Mouse (Mus musculus) forebrain, embryonic 10.5 days (tissue): ENCODE measurements at regions not wholly inside any gene's neighbourhood (a gene's known extent, or its start where the extent isn't known, plus 50 kb on each side); places are given as distances from the start of the nearest gene placed in this dataset.
A peak's percentile ranks its signal among the peaks of the same experiment; 100 is the strongest.
"Not testable (repeated sequence)": the region's sequence is repeated elsewhere in the genome, so short reads cannot be mapped to it uniquely, and the experiment has no call there.

Source experiments
- DNase-seq: peaks from one replicate; pipeline ENCODE4 v3.0.0-alpha.2; 2017; ENCODE audit warnings: low spot score; ENCODE audit errors: extremely low spot score
- H3K27ac ChIP-seq: fragments of 300-500 bp; sonication (generic); 2 replicates; pipeline ENCODE4 v1.5.1; 2016; ENCODE audit warnings: mild to moderate bottlenecking
- H3K27me3 ChIP-seq: fragments of 300-500 bp; sonication (generic); 2 replicates; pipeline ENCODE4 v1.6.1; 2016; ENCODE audit warnings: mild to moderate bottlenecking; ENCODE audit not compliant: poor library complexity, severe bottlenecking
- H3K36me3 ChIP-seq: fragments of 300-500 bp; sonication (generic); replicated peaks from 2 replicates; pipeline ENCODE4 v1.6.1; 2016; ENCODE audit warnings: mild to moderate bottlenecking, moderate library complexity
- H3K4me1 ChIP-seq: fragments of 300-500 bp; sonication (generic); 2 replicates; pipeline ENCODE4 v1.6.1; 2016
- H3K4me3 ChIP-seq: fragments of 300-500 bp; sonication (generic); 2 replicates; pipeline ENCODE4 v1.5.1; 2016; ENCODE audit warnings: mild to moderate bottlenecking, moderate library complexity
- H3K9me3 ChIP-seq: fragments of 300-500 bp; sonication (generic); 2 replicates; pipeline ENCODE4 v1.6.1; 2016; ENCODE audit warnings: mild to moderate bottlenecking, moderate library complexity
- WGBS: fragments of 180-500 bp; shearing (Covaris S2); methylation state at CpG from one replicate; pipeline ENCODE4 v1.1.7; 2016; 5-methylcytosine and 5-hydroxymethylcytosine counted together

DNA sequence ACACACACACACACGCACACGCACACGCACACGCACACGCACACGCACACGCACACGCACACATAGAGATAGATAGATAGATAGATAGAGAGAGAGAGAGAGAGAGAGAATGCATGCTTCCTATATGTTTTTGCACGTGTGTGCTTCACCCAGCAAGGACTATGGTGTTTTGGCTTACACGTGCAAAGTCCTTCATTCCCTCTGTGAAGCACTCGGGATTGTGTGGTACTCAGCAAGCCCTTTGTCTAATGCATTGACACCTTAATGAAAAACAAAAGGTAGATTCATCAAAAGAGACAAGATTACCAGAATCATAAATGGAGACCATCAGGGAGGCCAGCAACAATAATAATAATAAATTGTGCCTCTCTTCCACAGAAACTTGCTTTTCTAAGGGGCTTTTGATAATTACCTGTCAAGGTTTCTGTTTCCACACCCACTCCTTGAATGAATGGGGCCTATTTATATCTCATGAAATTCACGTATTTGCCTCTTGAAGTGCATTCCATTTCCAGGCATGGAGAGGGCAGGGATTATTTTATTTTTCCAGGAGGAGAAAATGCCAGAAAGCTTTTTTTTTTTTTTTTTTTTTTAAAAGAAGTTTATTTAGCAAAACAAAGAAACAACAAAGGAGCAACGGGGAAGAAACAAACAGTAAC, 93.0 kb downstream of the Btg1 start:
- Histone ChIP-seq H3K9me3 (no peaks in the 10 kb centered on the region), H3K4me3 (no peak overlapping the region), H3K27ac (no peak overlapping the region), H3K27me3 (no peaks in the 10 kb centered on the region), H3K36me3 (no peaks in the 10 kb centered on the region), H3K4me1 (no peaks in the 10 kb centered on the region)
- DNase-seq = no peak
- 91% methylated on average over 13 of the region's 13 CpGs for WGBS

- H3K9me3 ChIP-seq = no peaks in the 10 kb centered on the region
- peaks cover 1% of the 10 kb centered on the region; the same call in 1 of the 2 replicates for H3K4me1 ChIP-seq
- no peaks in the 10 kb centered on the region for H3K27me3 ChIP-seq
- H3K27ac ChIP-seq = no peak overlapping the region
- 85% methylated on average over 2 of the region's 2 CpGs for WGBS
- H3K36me3 ChIP-seq = no peaks in the 10 kb centered on the region
- no peak for DNase-seq
- H3K4me3 ChIP-seq = no peak overlapping the region
These were observed 95.2 kb downstream of the Btg1 start for GRCm38 (mm10) chr10:96711993-96712392.

GRCm38 (mm10) chr10:96714702-96715101, 97.9 kb downstream of the Btg1 start:
- no peak for DNase-seq
- Histone ChIP-seq H3K36me3 (no peaks in the 10 kb centered on the region), H3K4me3 (no peak overlapping the region), H3K27me3 (no peaks in the 10 kb centered on the region), H3K4me1 (peaks cover 7% of the 10 kb centered on the region), H3K9me3 (no peaks in the 10 kb centered on the region), H3K27ac (no peak overlapping the region)
- 82% methylated on average over 2 of the region's 2 CpGs for WGBS

DNA sequence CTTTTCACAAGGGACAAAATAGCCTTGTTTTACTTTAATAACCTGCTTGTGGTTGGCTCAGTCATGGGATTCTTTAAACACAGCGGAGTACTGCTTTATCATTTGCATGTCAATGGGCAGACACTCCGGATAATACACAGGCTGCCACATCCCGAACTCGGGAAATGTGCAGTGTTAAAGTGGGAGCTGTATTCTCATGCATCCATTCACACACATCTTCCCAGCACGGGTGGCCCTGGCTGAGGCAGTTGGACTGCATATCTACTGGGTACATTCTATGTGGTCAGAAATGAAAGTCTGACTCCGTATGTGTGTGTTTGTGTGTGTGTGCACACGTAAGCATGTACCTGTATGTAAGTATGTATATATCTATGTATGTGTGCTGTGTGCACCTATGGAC, 100.5 kb downstream of the Btg1 start:
- Histone ChIP-seq H3K4me1 (peaks cover 21% of the 10 kb centered on the region), H3K27me3 (no peaks in the 10 kb centered on the region), H3K9me3 (no peaks in the 10 kb centered on the region), H3K36me3 (no peaks in the 10 kb centered on the region), H3K27ac (no peak overlapping the region), H3K4me3 (no peak overlapping the region)
- 75% methylated on average over 7 of the region's 7 CpGs for whole genome bisulfite sequencing
- DNase-seq = no peak

GRCm38 (mm10) chr10:96718706-96719105, 101.9 kb downstream of the Btg1 start:
- not testable (repeated sequence) for H3K27me3 ChIP-seq
- WGBS = 91% methylated on average over 7 of the region's 7 CpGs

GRCm38 (mm10) chr10:96720281-96720711, 103.5 kb downstream of the Btg1 start:
- WGBS = 81% methylated on average over 7 of the region's 7 CpGs
- no peaks in the 10 kb centered on the region for H3K27me3 ChIP-seq
- no peaks in the 10 kb centered on the region for H3K36me3 ChIP-seq
- DNase-seq = no peak
- peaks cover 34% of the 10 kb centered on the region for H3K4me1 ChIP-seq
- H3K27ac ChIP-seq = no peak overlapping the region
- no peaks in the 10 kb centered on the region for H3K9me3 ChIP-seq
- H3K4me3 ChIP-seq = no peak overlapping the region

More at GRCm38 (mm10) chr10:96718706-96719105, 101.9 kb downstream of the Btg1 start:
- H3K4me1 ChIP-seq = peaks cover 29% of the 10 kb centered on the region
- H3K4me3 ChIP-seq, H3K9me3 ChIP-seq, H3K27ac ChIP-seq, DNase-seq, H3K36me3 ChIP-seq: not testable (repeated sequence)

- Histone ChIP-seq H3K36me3 (no peaks in the 10 kb centered on the region), H3K27ac (peak overlapping the region; percentile 63; the same call in 1 of the 2 replicates), H3K4me1 (peaks cover 34% of the 10 kb centered on the region), H3K9me3 (no peaks in the 10 kb centered on the region), H3K27me3 (no peaks in the 10 kb centered on the region), H3K4me3 (no peak overlapping the region)
- WGBS = 40% methylated on average over 9 of the region's 9 CpGs
- no peak for DNase-seq
These were observed 104.3 kb downstream of the Btg1 start for GRCm38 (mm10) chr10:96720956-96721688.

DNA sequence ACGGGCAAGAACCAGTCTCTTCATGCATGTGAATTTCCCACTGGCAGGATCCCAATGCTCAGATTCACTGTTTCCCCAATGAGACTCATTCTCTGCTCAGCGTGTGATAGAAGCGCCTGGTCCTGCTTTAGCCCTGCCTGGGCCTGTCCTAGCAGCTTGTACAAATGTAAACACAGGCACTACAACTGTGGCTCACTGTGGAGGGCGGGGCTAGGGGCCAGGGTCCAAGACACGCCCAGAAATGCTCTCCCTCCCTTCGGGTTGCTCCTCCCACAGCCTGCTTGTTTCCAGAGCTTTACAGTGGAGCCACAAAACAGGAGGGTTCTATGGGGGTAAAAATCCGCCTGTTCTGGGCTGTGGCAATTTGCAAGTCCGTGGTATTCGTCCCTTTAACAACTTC, 105.7 kb downstream of the Btg1 start:
- Histone ChIP-seq H3K27ac (peak overlapping the region; percentile 61), H3K9me3 (no peaks in the 10 kb centered on the region), H3K4me3 (no peak overlapping the region), H3K36me3 (no peaks in the 10 kb centered on the region), H3K27me3 (no peaks in the 10 kb centered on the region), H3K4me1 (peaks cover 28% of the 10 kb centered on the region)
- DNase-seq = peak; percentile 54
- 33% methylated on average over 9 of the region's 9 CpGs for WGBS

DNA sequence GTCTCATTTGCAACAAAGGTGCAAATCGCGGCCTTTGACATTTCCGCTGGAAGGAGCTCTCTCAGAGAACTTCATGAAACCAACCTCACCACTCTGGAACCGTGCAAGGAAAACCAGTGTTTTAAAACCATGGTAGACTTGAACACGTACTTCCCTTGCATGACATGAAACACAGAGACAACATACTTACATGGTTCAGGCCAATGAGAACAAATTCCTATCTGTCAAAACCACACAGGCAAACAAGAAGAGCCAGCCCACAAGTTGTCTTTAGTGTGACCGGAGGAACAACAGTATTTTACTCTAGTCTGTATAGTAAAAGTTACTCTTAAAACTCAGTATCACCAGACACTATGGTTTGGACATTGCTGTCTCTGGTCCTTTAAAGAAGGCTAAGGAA, 106.3 kb downstream of the Btg1 start:
- Histone ChIP-seq H3K4me1 (peaks cover 27% of the 10 kb centered on the region), H3K27me3 (no peaks in the 10 kb centered on the region), H3K9me3 (no peaks in the 10 kb centered on the region), H3K36me3 (no peaks in the 10 kb centered on the region), H3K4me3 (no peak overlapping the region), H3K27ac (no peak overlapping the region)
- WGBS = 93% methylated on average over 6 of the region's 6 CpGs
- DNase-seq = no peak

GRCm38 (mm10) chr10:96724436-96725175, 107.8 kb downstream of the Btg1 start:
- no peak for DNase-seq
- H3K9me3 ChIP-seq = no peaks in the 10 kb centered on the region
- H3K36me3 ChIP-seq = no peaks in the 10 kb centered on the region
- peaks cover 27% of the 10 kb centered on the region for H3K4me1 ChIP-seq
- 61% methylated on average over 11 of the region's 11 CpGs for WGBS
- H3K27me3 ChIP-seq = no peaks in the 10 kb centered on the region
- no peak overlapping the region for H3K4me3 ChIP-seq
- no peak overlapping the region for H3K27ac ChIP-seq

DNA sequence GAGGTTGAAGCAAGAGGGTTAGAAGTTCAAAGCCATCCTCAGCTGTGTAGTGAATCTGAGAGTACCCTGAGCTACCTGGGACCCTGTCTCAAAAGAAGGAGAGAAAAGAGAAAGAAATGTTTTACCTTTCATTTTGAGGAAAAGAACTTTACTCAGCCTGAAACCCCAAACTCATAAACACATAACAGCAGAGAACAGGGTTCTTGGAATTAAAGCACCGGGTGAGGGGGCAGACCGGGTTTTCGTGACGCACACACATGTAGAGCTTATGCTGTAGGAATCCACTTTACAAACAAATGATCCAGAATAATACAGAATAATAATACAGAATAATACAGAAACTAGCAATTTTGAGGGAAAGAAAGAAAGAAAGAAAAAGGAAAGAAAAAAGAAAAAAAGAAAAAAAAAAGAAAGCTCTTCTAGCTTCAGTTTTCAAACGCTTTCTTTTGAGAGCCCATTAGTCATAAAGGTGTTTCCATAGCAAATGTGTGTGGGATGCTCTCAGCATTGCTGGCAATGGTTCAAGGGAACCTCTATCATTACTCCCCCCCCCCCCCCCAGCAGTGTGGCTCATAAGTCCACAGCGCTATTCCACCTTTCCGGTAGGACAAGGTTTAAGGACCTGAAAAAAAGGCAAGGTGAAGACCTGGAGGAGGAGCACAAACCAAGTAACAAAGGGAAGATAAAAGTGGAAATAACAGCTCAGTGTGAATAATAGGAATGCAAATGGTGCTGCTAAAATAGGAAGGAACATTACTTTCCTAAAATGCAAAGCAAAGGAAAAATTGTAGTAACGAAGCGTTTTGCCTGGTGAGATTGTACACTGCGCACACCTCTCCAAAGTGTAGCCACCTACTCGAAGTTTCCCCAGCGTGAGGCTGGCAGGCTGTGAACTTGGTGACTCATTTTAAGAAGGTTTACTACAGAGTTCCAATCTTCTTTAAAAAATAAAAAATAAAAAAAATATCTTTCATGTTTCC, 110.3 kb downstream of the Btg1 start:
- 94% methylated on average over 12 of the region's 12 CpGs for WGBS
- Histone ChIP-seq H3K4me1 (peaks cover 15% of the 10 kb centered on the region), H3K9me3 (no peaks in the 10 kb centered on the region), H3K27me3 (no peaks in the 10 kb centered on the region), H3K4me3 (no peak overlapping the region), H3K36me3 (no peaks in the 10 kb centered on the region), H3K27ac (no peak overlapping the region)
- DNase-seq = no peak

DNA sequence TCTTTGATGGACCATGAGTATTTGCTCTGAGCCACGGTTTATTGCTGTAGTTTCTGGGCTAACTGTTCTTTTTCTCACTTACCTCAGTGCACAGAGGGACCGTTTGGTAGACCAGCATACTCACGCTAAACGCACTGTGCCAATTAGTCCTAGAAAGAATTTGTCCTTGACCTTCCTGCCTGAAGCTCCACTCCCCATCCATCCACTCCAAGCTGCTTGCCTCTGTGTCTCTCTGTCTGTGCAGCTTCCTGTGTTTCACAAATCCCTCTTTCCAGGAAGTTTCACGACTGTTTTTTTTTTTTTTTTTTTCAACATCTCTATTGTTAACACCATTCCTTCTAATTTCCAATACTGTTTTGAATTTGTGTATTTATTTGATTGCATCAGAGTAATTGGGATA, 116.8 kb downstream of the Btg1 start:
- no peaks in the 10 kb centered on the region for H3K27me3 ChIP-seq
- no peaks in the 10 kb centered on the region for H3K9me3 ChIP-seq
- no peaks in the 10 kb centered on the region for H3K4me1 ChIP-seq
- WGBS = 79% methylated on average over 5 of the region's 5 CpGs
- no peaks in the 10 kb centered on the region for H3K36me3 ChIP-seq
- DNase-seq = no peak
- no peak overlapping the region for H3K27ac ChIP-seq
- H3K4me3 ChIP-seq = no peak overlapping the region
